Mouse (Mus musculus) gastrocnemius, adult 18-20 months (tissue): ENCODE results near the gene Uhmk1. TPM values are rescaled to one million over a fixed set of nuclear protein-coding genes. Genes with fewer than 3 reads are reported as not detected.
"Not testable (repeated sequence)": the region's sequence is repeated elsewhere in the genome, so short reads cannot be mapped to it uniquely, and the experiment has no call there.

ENCODE experiments used
- DNase-seq: peaks from one replicate; pipeline ENCODE4 v3.0.0; 2021; ENCODE audit warnings: low spot score
- long read RNA-seq, 2 experiments: library from polyadenylated mRNA; stranded (forward); transcript quantifications; one replicate each; pipeline ENCODE4 v2.0.0; 2021
- total RNA-seq, 2 experiments: library from RNA; stranded (reverse); gene quantifications; 2 replicates each; pipeline ENCODE4 v1.2.3; 2021

Uhmk1 gene
- 10 to 100 TPM; 11.7 to 15.6 TPM for total RNA-seq
- long read RNA-seq, experiment 1, full-length matches to known transcripts, result 4 of 9 reads
- long read RNA-seq, experiment 1, partial matches to known transcripts, result 0 of 9 reads
- long read RNA-seq, experiment 1, other reads (novel, unspliced or antisense), result 5 of 9 reads
- long read RNA-seq, experiment 2, full-length matches to known transcripts, result 4 of 9 reads
- long read RNA-seq, experiment 2, partial matches to known transcripts, result 0 of 9 reads
- long read RNA-seq, experiment 2, other reads (novel, unspliced or antisense), result 5 of 9 reads

- DNase-seq, result peak; percentile 92
These were observed at the start of gene Uhmk1 for GRCm38 (mm10) chr1:170214757-170215522. Gene Uhmk1 (minus strand): TSS chr1:170215397.

GRCm38 (mm10) chr1:170255560-170255910, 40.3 kb upstream of the Uhmk1 start:
- DNase-seq, result peak; percentile 78

- DNase-seq, result no peak
These were observed 39.8 kb upstream of the Uhmk1 start for GRCm38 (mm10) chr1:170254893-170255559.

GRCm38 (mm10) chr1:170245016-170245415, 29.8 kb upstream of the Uhmk1 start:
- no peak for DNase-seq

GRCm38 (mm10) chr1:170232688-170233087, 17.5 kb upstream of the Uhmk1 start, which contains the start of gene Sh2d1b2:
Gene Sh2d1b2 (plus strand): TSS chr1:170232749.
- DNase-seq, result not testable (repeated sequence)

GRCm38 (mm10) chr1:170223276-170223675, 8.1 kb upstream of the Uhmk1 start:
- DNase-seq, result no peak

GRCm38 (mm10) chr1:170220351-170220750, 5.2 kb upstream of the Uhmk1 start:
- DNase-seq, result no peak

GRCm38 (mm10) chr1:170218091-170218884, 3.1 kb upstream of the Uhmk1 start:
- no peak for DNase-seq

- no peak for DNase-seq
These were observed 393 bp upstream of the Uhmk1 start for GRCm38 (mm10) chr1:170215590-170215989.

GRCm38 (mm10) chr1:170214383-170214756, 827 bp downstream of the Uhmk1 start:
- no peak for DNase-seq

GRCm38 (mm10) chr1:170213181-170213879, 1.9 kb downstream of the Uhmk1 start:
- no peak for DNase-seq

GRCm38 (mm10) chr1:170206395-170206794, 8.8 kb downstream of the Uhmk1 start:
- DNase-seq, result no peak

GRCm38 (mm10) chr1:170200379-170200778, 14.8 kb downstream of the Uhmk1 start:
- peak; percentile 27 for DNase-seq

GRCm38 (mm10) chr1:170196211-170196610, 19.0 kb downstream of the Uhmk1 start:
- no peak for DNase-seq

GRCm38 (mm10) chr1:170191925-170192324, 23.3 kb downstream of the Uhmk1 start:
- DNase-seq, result no peak

GRCm38 (mm10) chr1:170190225-170190624, 25.0 kb downstream of the Uhmk1 start:
- DNase-seq, result no peak

GRCm38 (mm10) chr1:170188601-170189000, 26.6 kb downstream of the Uhmk1 start:
- peak; percentile 88 for DNase-seq

GRCm38 (mm10) chr1:170186531-170186930, 28.7 kb downstream of the Uhmk1 start:
- no peak for DNase-seq

GRCm38 (mm10) chr1:170185137-170185536, 30.1 kb downstream of the Uhmk1 start:
- no peak for DNase-seq

- peak; percentile 81 for DNase-seq
These were observed 32.5 kb downstream of the Uhmk1 start for GRCm38 (mm10) chr1:170182706-170183105.
